Mouse (Mus musculus) B cell, adult 2 months (primary cell): ENCODE measurements around the gene Defb36.

Experiments
- DNase-seq, 2 experiments: peaks; one replicate each; pipeline ENCODE4 v3.0.0; 2022

Defb36 gene

DNA sequence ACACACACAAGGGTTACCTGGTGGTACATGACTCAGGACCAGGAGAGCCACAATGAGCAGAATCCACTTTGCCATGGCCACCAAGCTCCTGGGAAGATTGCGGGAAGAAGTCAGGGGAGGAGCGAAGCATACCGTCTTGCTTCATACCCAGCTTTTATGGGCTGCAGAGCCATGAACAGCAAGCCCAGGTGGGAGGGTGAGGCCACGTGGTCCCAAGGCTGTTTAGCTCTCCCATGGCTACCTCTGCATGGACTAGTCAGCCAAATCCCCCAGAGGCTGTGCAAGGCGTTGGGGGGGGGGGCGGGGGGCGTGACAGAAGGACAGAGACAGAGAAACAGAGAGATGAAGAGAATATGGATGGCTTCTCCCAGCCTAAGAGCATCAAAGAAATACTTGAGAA is 18.8 kb downstream of the Defb36 start, which contains the start of gene Defb25:
Gene Defb25, minus strand, starts transcription at position 101 of the 400 bp plus-strand sequence.
- no peak for DNase-seq

GRCm38 (mm10) chr2:152624566-152624965 is 20.4 kb downstream of the Defb36 start:
- no peak for DNase-seq

GRCm38 (mm10) chr2:152625256-152625655 is 21.1 kb downstream of the Defb36 start:
- no peak for DNase-seq

- no peak for DNase-seq
These were observed 22.9 kb downstream of the Defb36 start, which contains the start of gene Rem1 for GRCm38 (mm10) chr2:152626774-152627591. Gene Rem1 (plus strand): TSS chr2:152626951.

- DNase-seq = no peak
These were observed 23.9 kb downstream of the Defb36 start for GRCm38 (mm10) chr2:152628066-152628465.

DNA sequence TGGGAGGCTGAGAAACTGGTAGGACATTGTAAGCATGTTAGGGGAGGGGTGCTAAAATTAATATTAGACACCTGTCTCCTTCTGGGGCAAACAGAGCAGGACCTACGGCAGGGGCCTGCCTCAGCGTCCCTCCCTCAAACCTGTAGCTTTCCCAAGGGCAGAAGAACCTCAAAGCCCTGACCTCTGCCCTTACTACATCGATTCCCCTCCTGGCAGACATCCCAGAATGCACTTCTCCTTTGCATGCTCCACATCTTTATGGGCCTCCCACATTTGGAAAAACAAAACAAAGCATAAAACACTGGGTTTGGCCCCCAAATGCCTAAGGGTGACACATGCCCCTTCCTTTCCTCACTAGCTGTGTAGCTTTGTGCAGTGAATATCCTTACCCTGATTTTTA is 25.1 kb downstream of the Defb36 start:
- DNase-seq = no peak

GRCm38 (mm10) chr2:152629904-152630303 is 25.8 kb downstream of the Defb36 start:
- no peak for DNase-seq

DNA sequence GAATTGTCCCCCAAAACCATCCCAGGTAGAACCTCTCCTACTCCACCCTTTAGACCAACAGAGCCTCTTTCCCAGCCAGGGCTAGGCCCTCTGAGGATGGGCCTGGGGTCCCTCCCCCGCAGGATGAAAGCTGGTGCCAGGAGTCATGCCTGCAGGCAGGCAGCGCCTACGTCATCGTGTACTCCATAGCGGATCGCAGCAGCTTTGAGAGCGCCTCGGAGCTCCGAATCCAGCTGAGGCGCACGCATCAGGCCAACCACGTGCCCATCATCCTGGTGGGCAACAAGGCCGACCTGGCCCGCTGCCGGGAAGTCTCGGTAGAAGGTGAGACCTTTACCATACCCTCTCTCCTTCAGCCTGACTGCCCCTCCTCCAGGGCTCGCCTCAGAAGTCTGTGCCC is 29.2 kb downstream of the Defb36 start:
- DNase-seq = no peak

DNA sequence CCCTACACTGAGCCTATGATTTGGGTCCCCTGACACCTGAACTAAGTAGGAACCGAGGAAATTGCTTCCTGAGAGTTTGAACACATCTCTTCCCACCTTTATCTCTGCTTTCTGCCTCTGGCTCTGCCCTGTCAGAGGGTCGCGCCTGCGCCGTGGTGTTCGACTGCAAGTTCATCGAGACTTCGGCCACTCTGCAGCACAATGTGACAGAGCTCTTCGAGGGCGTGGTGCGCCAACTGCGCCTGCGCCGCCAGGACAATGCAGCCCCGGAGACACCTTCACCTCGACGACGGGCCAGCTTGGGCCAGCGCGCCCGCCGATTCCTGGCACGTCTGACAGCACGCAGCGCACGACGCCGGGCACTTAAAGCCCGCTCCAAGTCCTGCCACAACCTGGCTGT is 30.2 kb downstream of the Defb36 start:
- no peak for DNase-seq

DNA sequence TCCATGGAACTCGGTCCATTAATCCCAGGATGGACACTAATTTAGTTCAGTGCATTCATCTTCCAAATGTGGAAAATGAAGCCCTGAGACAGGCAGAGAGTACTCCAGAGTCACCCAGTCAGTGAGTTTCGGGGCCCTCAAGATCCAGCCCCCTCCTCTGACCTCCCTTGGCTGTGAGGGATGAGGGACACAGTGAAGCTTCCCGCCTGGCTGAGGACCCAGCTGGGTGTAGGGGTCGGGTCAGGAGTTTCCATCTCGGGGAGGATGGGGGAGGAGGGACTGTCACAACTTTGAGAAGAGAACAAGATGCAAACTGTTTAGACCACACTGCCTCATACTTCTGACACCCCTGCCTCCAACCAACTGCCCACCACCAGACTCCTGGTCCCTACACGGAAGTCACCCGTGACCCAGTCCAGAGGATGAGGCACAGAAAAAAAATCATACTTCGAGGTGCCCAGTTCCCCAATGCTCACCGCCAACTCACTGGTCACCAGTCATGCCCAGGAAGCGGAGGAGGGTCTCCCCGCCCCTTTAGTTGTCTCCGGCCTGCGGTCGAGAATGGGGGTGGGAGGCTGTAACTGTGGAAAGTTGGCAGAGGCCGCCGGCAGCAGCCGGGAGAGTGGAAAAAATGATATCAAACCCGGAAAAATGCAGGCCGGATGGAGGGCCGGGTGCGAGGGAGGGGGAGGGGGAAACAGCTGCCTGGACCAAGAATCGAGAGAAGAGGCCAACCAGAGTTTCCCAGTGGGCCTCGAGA is 32.3 kb downstream of the Defb36 start:
- DNase-seq = no peak

GRCm38 (mm10) chr2:152637006-152637322 is 32.8 kb downstream of the Defb36 start:
- no peak for DNase-seq

- DNase-seq = no peak
These were observed 33.3 kb downstream of the Defb36 start for GRCm38 (mm10) chr2:152637381-152637780.

DNA sequence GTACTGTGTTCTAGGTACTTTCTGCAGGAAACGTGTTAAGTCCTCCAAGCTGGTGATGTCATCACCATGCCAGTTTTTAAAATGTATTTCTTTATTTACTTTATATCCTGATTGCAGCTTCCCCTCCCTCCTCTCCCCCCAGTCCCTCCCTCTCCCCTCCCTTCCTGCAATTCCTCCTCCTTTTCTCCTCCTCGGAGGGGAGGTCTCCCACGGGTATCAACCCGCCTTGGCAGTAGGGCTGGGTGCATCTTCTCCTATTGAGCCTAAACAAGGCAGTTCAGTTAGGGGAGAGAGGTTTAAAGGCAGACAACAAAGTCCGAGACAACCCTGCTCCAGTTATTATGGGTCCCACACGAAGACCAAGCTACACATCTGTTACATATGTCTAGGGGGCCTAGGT is 34.7 kb downstream of the Defb36 start:
- no peak for DNase-seq

GRCm38 (mm10) chr2:152639406-152640113 is 35.4 kb downstream of the Defb36 start:
- DNase-seq = no peak

DNA sequence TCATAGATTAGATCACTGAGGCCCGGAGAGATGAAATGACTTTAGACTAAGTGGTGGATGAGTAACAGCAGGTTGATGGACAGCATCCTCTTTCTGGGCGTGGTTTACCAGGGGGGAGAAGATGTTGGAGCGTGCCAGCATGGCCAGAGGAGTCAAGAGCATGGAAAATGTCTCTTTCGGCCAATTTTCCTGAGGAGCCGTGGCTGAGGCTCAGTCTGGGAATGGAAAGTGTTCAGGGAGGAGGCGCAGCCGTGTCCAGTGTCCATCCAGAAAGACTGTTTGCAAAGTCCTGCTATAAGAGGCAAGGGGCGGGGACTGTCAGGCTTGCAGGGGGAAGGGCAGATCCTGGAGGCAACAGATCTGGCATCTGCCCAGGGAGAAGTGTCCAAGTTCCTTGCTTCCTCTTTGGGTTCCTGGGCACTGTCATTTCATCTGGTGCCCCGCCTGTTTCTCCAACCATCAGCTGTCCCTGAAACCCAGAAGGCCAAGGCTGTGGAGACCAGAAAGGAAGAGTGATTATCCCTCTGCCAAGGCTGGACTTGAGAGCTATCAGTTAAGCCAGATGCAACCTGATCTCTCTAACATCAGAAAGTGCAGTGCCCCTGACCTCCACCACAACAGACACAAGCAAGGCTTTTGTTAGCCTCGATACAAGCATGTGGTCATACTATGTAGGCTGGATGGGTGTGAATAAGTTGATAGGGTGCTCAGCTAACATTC is 48.9 kb downstream of the Defb36 start:
- DNase-seq = no peak

GRCm38 (mm10) chr2:152653874-152654715 is 50.0 kb downstream of the Defb36 start:
- DNase-seq = no peak

- DNase-seq = peak; percentile 13 to 26
These were observed 53.3 kb downstream of the Defb36 start for GRCm38 (mm10) chr2:152657398-152657797.

DNA sequence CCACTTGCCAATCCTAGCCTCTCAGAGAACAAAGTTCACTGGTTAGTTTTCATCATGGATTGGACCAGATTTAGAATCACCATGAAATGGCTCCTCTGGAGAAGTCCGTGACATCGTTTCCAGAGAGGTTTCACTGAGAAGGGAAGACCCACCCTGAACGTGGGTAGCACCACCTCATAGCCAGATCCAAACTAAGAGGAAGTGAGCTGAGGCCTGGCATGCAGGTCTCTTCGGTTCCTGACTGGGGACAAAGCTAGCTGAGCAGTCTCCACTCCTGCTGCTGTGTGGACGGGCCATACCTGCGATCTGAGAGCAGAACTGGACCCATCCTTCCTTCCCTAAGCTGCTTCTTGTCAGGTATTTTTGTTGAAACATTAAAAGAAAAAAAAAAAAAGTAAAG is 57.0 kb downstream of the Defb36 start:
- no peak for DNase-seq
